Mouse (Mus musculus) thymus, postnatal 36 days (tissue): ENCODE results near the gene Igsf3.
A peak's percentile ranks its signal among the peaks of the same experiment; 100 is the strongest.

Experiments used
- DNase-seq, 2 experiments: peaks; one replicate each; pipeline ENCODE4 v3.0.0; 2022; ENCODE audit warnings: mixed read lengths in 2 of 2

Igsf3 gene

GRCm38 (mm10) chr3:101372345-101372980, 4.4 kb upstream of the Igsf3 start:
- peak; percentile 68 to 69 for DNase-seq

- DNase-seq = no peak
These were observed 557 bp downstream of the Igsf3 start for GRCm38 (mm10) chr3:101377256-101378024.

GRCm38 (mm10) chr3:101378102-101378501, 1.2 kb downstream of the Igsf3 start:
- no peak for DNase-seq

GRCm38 (mm10) chr3:101379789-101380188, 2.9 kb downstream of the Igsf3 start:
- no peak for DNase-seq

GRCm38 (mm10) chr3:101381691-101382090, 4.8 kb downstream of the Igsf3 start:
- DNase-seq = no peak

- DNase-seq = no peak
These were observed 5.9 kb downstream of the Igsf3 start for GRCm38 (mm10) chr3:101382751-101383150.

GRCm38 (mm10) chr3:101386430-101387016, 9.6 kb downstream of the Igsf3 start:
- DNase-seq = no peak

- DNase-seq = no peak
These were observed 11.0 kb downstream of the Igsf3 start for GRCm38 (mm10) chr3:101387849-101388248.

GRCm38 (mm10) chr3:101389566-101389965, 12.7 kb downstream of the Igsf3 start:
- no peak for DNase-seq

GRCm38 (mm10) chr3:101390472-101390871, 13.6 kb downstream of the Igsf3 start:
- DNase-seq = no peak

- no peak for DNase-seq
These were observed 15.1 kb downstream of the Igsf3 start for GRCm38 (mm10) chr3:101391991-101392390.

- no peak for DNase-seq
These were observed 16.3 kb downstream of the Igsf3 start for GRCm38 (mm10) chr3:101393103-101393644.

GRCm38 (mm10) chr3:101393659-101394539, 17.0 kb downstream of the Igsf3 start:
- DNase-seq = no peak

GRCm38 (mm10) chr3:101395341-101395740, 18.5 kb downstream of the Igsf3 start:
- no peak for DNase-seq

- DNase-seq = no peak
These were observed 19.2 kb downstream of the Igsf3 start for GRCm38 (mm10) chr3:101396061-101396460.

GRCm38 (mm10) chr3:101396726-101397263, 19.9 kb downstream of the Igsf3 start:
- DNase-seq = no peak

- DNase-seq = no peak
These were observed 20.5 kb downstream of the Igsf3 start for GRCm38 (mm10) chr3:101397422-101397821.

- DNase-seq = no peak
These were observed 21.3 kb downstream of the Igsf3 start for GRCm38 (mm10) chr3:101398071-101398786.

GRCm38 (mm10) chr3:101398877-101399276, 22.0 kb downstream of the Igsf3 start:
- DNase-seq = no peak

GRCm38 (mm10) chr3:101401501-101401900, 24.6 kb downstream of the Igsf3 start:
- DNase-seq = no peak

GRCm38 (mm10) chr3:101404620-101405415, 27.9 kb downstream of the Igsf3 start:
- no peak for DNase-seq
